In genomic region chr9:105857773-105858172, GRCm38 (mm10) we compare ENCODE assay signal across 7 mouse cellular contexts. TPM values are rescaled to one million over a fixed set of nuclear protein-coding genes. Genes with fewer than 3 reads are reported as not detected.
DNase-seq lines count a peak whose midpoint lies in the region; ATAC-seq and TF ChIP-seq lines count a peak whose summit lies in the region.

No protein-coding gene starts in this region.

- H3K4me2 ChIP-seq in embryonic facial prominence, embryonic 11.5 days (ENCODE audit: low read depth, low read length) = no peak overlapping the region

- H3K9me3 ChIP-seq in MEL (replicated peaks; ENCODE audit: insufficient read depth, low read length) = no peaks in the 10 kb centered on the region
- H3K9me3 ChIP-seq in embryonic facial prominence, embryonic 11.5 days (replicated peaks; ENCODE audit: control insufficient read depth, low read length) = no peaks in the 10 kb centered on the region

- 16% methylated on average over 6 of the region's 6 CpGs for WGBS in embryonic facial prominence, embryonic 11.5 days

- intact Hi-C loops in heart, postnatal 14 days (cut with DNase I) = loop anchor here (1.0 to 10.0 kb wide), 2 partner anchors 164 to 257 kb away; no protein-coding TSS in a partner anchor

- no peaks in the 10 kb centered on the region for H3K79me2 ChIP-seq in MEL (ENCODE audit: control insufficient read depth, insufficient read depth, low read length, poor library complexity)

- no peaks in the 10 kb centered on the region for H3K4me1 ChIP-seq in MEL (ENCODE audit: control insufficient read depth in 1 of 2, insufficient read depth in 2 of 2, low read length in 2 of 2)
- no peaks in the 10 kb centered on the region for H3K4me1 ChIP-seq in embryonic facial prominence, embryonic 11.5 days (ENCODE audit: control insufficient read depth, insufficient read depth, low read length)

- no peak for TF ChIP-seq EP300 in MEL (IDR thresholded peaks at IDR 0.05; ENCODE audit: low read depth in 1 of 2, low read length in 2 of 2)

- TF ChIP-seq CTCF in MEL (IDR thresholded peaks at IDR 0.05 in 2 of 3, conservative IDR thresholded peaks at IDR 0.05 in 1 of 3; ENCODE audit: control insufficient read depth in 1 of 3, insufficient read depth in 1 of 3, low read depth in 2 of 3, low read length in 3 of 3, poor library complexity in 1 of 3, severe bottlenecking in 1 of 3) = peak; percentile 37 to 50 (median 41)

- TF ChIP-seq POLR2A in MEL (IDR thresholded peaks at IDR 0.05; ENCODE audit: control insufficient read depth in 1 of 2, insufficient read depth in 1 of 2, low read depth in 1 of 2, low read length in 2 of 2, poor library complexity in 1 of 2) = no peak

- H3K36me3 ChIP-seq in MEL (ENCODE audit: control insufficient read depth in 1 of 2, insufficient read depth in 2 of 2, low read length in 2 of 2) = no peaks in the 10 kb centered on the region
- H3K36me3 ChIP-seq in embryonic facial prominence, embryonic 11.5 days (replicated peaks; ENCODE audit: control insufficient read depth, insufficient read depth, low read depth, low read length) = no peaks in the 10 kb centered on the region

- DNase-seq in MEL (ENCODE audit: low read depth, low spot score) = peak; percentile 9
- DNase-seq in adrenal gland, postnatal 25 days = peak; percentile 57
- DNase-seq in embryonic facial prominence, embryonic 11.5 days (ENCODE audit: low spot score) = peak; percentile 83
- peak; percentile 65 to 84 for DNase-seq in heart, postnatal 14 days
- peak; percentile 69 to 75 for DNase-seq in layer of hippocampus, postnatal 14 days (ENCODE audit: low spot score in 2 of 2)
- DNase-seq in lung, postnatal 4 days = peak; percentile 30 to 69
- DNase-seq in right cerebral cortex, postnatal 36 days (ENCODE audit: low spot score in 2 of 2) = peak; percentile 32 to 35

- no peak overlapping the region for H3K9ac ChIP-seq in MEL (ENCODE audit: control insufficient read depth, low read depth, low read length, poor library complexity, severe bottlenecking)
- H3K9ac ChIP-seq in embryonic facial prominence, embryonic 11.5 days (replicated peaks; ENCODE audit: low read length) = no peak overlapping the region

- peak; percentile 42 for TF ChIP-seq RAD21 in MEL (IDR thresholded peaks at IDR 0.05; ENCODE audit: low read depth, low read length)

- no peak for ATAC-seq in embryonic facial prominence, embryonic 11.5 days (replicated peaks; ENCODE audit: insufficient number of reproducible peaks, low FRiP score, low TSS enrichment, low read depth)

- no peaks in the 10 kb centered on the region for H3K27me3 ChIP-seq in MEL (ENCODE audit: control insufficient read depth in 1 of 2, insufficient read depth in 2 of 2, low read length in 2 of 2)
- H3K27me3 ChIP-seq in embryonic facial prominence, embryonic 11.5 days (ENCODE audit: control insufficient read depth, insufficient read depth, low read length) = no peaks in the 10 kb centered on the region

- H3K27ac ChIP-seq in MEL (ENCODE audit: control insufficient read depth, low read depth, low read length) = no peak overlapping the region
- H3K27ac ChIP-seq in embryonic facial prominence, embryonic 11.5 days (replicated peaks; ENCODE audit: low read depth, low read length) = no peak overlapping the region

- no peak overlapping the region for H3K4me3 ChIP-seq in MEL (ENCODE audit: control insufficient read depth in 1 of 2, insufficient read depth in 1 of 2, low read depth in 2 of 2, low read length in 2 of 2)
- no peak overlapping the region for H3K4me3 ChIP-seq in embryonic facial prominence, embryonic 11.5 days (ENCODE audit: low read depth, low read length)

TF ChIP-seq in MEL, 35 proteins besides CTCF, POLR2A, EP300 and RAD21:
- peak; percentile 11; the same call in 1 of the 2 replicates for TF ChIP-seq SMC3 (IDR thresholded peaks at IDR 0.05; ENCODE audit: low read depth, low read length)
- TF ChIP-seq TCF12 (IDR thresholded peaks at IDR 0.05; ENCODE audit: low read depth, low read length) = no peak

RNA-seq across cellular contexts. Expression of gene Col6a6, which starts 29.8 kb away (rescaled TPM):
- total RNA-seq in MEL (2012; rRNA removed) = not detected in 2 replicates
- not detected for polyA plus RNA-seq in MEL (2012; ENCODE audit: insufficient read depth in 1 of 2, insufficient read length in 2 of 2, low read depth in 1 of 2, low replicate concordance in 2 of 2, missing spikeins in 1 of 2)
- 1.2 and 1.7 TPM in 2 replicates for total RNA-seq in adrenal gland, postnatal 25 days (2021)
- 0.13 and 0.14 TPM in 2 replicates for polyA plus RNA-seq in embryonic facial prominence, embryonic 11.5 days (2014; fragmentation: Nextera tagmentation; extraction: Ambion mirVana)
- 10 to 100 TPM; 10.4 to 10.5 TPM for total RNA-seq in heart, postnatal 14 days (2021)
- total RNA-seq in layer of hippocampus, postnatal 14 days (2021) = under 1 TPM; 0.60 to 0.71 TPM

Comparison
In these comparisons a context has a peak if more than half of its experiments do, and no peak if none do; other contexts are left out.
1. DNase-seq: peak in every context shown above with its lines; median percentile 83 in embryonic facial prominence, embryonic 11.5 days; 74 in heart, postnatal 14 days; 72 in layer of hippocampus, postnatal 14 days; 57 in adrenal gland, postnatal 25 days; 50 in lung, postnatal 4 days; 34 in right cerebral cortex, postnatal 36 days; 9 in MEL.